Mouse (Mus musculus): ENCODE measurements around the gene Prg2. TPM values are rescaled to one million over a fixed set of nuclear protein-coding genes. Genes with fewer than 3 reads are reported as not detected.

Prg2 gene
- polyA plus RNA-seq, 1 experiment: not detected

- TF ChIP-seq POLR2A (IDR thresholded peaks at IDR 0.05; ENCODE audit: borderline replicate concordance, low read depth, low read length): no peak
- no peak for TF ChIP-seq CTCF (IDR thresholded peaks at IDR 0.05; ENCODE audit: low read depth, low read length)
- Histone ChIP-seq H3K4me1 (ENCODE audit: control insufficient read depth, insufficient read depth, low read length) (no peaks in the 10 kb centered on the region), H3K4me3 (ENCODE audit: insufficient read depth, low read length) (no peak overlapping the region), H3K27ac (ENCODE audit: insufficient read depth, low read depth, low read length) (no peak overlapping the region)
Observed at GRCm38 (mm10) chr2:84958588-84959264, 21.5 kb upstream of the Prg2 start.

DNA sequence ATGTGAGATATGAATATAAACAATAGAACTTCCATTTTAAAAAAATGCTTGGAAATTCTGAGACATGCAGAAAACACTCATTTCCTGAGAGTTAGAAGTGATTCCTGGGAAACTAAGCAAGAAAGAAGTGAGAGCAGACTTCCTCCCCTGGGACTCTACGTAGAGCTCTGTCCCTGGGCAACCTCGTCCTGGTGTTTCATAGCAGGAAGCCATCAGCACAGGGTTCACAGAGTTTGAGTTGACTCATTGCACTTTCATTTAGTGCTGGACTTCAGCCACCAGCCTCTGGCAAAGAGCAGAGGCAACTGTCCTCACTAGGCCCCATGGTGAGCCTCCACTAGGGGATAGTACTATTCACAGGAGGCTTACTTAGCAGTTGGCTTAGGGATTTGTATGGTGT is 19.0 kb upstream of the Prg2 start:
- Histone ChIP-seq H3K4me1 (ENCODE audit: control insufficient read depth, insufficient read depth, low read length) (no peaks in the 10 kb centered on the region), H3K27ac (ENCODE audit: insufficient read depth, low read depth, low read length) (no peak overlapping the region), H3K4me3 (ENCODE audit: insufficient read depth, low read length) (no peak overlapping the region)
- no peak for TF ChIP-seq CTCF (IDR thresholded peaks at IDR 0.05; ENCODE audit: low read depth, low read length)
- no peak for TF ChIP-seq POLR2A (IDR thresholded peaks at IDR 0.05; ENCODE audit: borderline replicate concordance, low read depth, low read length)

- Histone ChIP-seq H3K27ac (ENCODE audit: insufficient read depth, low read depth, low read length) (no peak overlapping the region), H3K4me3 (ENCODE audit: insufficient read depth, low read length) (no peak overlapping the region)
- TF ChIP-seq POLR2A (IDR thresholded peaks at IDR 0.05; ENCODE audit: borderline replicate concordance, low read depth, low read length) (no peak), CTCF (IDR thresholded peaks at IDR 0.05; ENCODE audit: low read depth, low read length) (no peak)
Observed at GRCm38 (mm10) chr2:84961901-84962300, 18.4 kb upstream of the Prg2 start.

DNA sequence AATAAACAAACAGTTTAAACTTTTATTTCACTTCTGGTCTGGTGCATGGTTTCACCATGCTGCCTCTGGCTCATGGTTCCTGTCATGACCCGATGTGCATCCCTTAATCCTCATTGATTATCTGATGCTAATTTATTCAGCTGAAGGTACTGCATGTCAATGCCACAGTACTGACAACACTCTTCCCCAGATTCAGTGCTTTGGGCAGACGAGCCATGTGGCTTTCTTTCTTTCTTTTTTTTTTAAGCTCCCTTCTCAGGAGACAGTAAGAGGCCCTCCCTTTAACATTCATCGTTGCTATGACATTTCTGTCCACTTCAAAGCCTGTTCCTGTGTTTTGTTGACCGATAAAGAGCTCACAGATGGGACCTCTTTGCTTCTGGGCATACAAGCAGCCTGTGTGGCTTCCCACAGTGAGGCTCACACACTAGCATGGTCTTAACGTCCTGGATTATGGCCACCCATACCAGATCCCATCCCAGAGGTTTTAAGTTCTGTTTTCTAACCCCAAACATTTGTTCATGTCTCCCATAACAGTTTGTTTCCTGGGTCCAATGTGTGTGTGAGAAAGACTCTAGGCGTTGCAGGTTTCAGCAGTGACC is 17.3 kb upstream of the Prg2 start:
- H3K4me3 ChIP-seq (ENCODE audit: insufficient read depth, low read length): no peak overlapping the region
- H3K27ac ChIP-seq (ENCODE audit: insufficient read depth, low read depth, low read length): no peak overlapping the region
- H3K4me1 ChIP-seq (ENCODE audit: control insufficient read depth, insufficient read depth, low read length): peaks cover 6% of the 10 kb centered on the region
- TF ChIP-seq POLR2A (IDR thresholded peaks at IDR 0.05; ENCODE audit: borderline replicate concordance, low read depth, low read length) (no peak), CTCF (IDR thresholded peaks at IDR 0.05; ENCODE audit: low read depth, low read length) (no peak)

More at GRCm38 (mm10) chr2:84961901-84962300, 18.4 kb upstream of the Prg2 start:
- H3K4me1 ChIP-seq (ENCODE audit: control insufficient read depth, insufficient read depth, low read length): 0 out of 2 replicates have a peak, but pooled peaks cover under 1% of the 10 kb centered on the region

DNA sequence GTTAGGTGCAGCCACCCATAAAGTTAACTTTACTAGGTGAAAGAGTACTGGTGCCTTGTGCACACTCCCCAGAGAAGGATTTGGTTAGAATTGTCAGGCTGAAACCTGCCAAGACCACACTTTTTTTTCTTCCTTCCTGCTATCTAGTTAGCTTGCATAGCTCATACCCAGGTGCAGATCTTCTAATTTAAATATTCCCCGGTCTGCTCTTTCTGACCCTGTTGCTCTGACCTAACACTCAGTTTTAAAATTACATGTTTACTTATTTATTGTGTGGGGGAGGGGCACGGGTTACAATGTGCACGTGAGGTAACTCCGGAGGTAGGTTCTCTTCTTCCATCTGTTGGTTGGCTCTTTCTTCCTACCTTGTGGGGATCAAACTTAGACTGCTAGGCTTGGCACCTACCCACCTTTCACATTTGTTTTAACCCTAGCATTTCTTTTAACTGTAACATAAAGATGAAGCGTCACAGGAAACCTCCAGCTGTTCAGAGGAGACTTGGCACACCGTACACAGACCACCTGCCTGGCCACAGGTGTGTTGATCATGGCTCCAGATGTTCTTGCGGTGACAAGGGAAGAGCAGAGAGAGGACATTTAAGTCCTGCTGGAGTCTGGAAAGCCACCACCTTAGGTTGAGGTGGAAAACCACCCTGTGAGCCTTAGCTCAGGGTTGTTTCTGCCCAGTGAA is 16.0 kb upstream of the Prg2 start:
- Histone ChIP-seq H3K27ac (ENCODE audit: insufficient read depth, low read depth, low read length) (no peak overlapping the region), H3K4me3 (ENCODE audit: insufficient read depth, low read length) (no peak overlapping the region), H3K4me1 (ENCODE audit: control insufficient read depth, insufficient read depth, low read length) (peaks cover 6% of the 10 kb centered on the region)
- no peak for TF ChIP-seq POLR2A (IDR thresholded peaks at IDR 0.05; ENCODE audit: borderline replicate concordance, low read depth, low read length)
- TF ChIP-seq CTCF (IDR thresholded peaks at IDR 0.05; ENCODE audit: low read depth, low read length): no peak

DNA sequence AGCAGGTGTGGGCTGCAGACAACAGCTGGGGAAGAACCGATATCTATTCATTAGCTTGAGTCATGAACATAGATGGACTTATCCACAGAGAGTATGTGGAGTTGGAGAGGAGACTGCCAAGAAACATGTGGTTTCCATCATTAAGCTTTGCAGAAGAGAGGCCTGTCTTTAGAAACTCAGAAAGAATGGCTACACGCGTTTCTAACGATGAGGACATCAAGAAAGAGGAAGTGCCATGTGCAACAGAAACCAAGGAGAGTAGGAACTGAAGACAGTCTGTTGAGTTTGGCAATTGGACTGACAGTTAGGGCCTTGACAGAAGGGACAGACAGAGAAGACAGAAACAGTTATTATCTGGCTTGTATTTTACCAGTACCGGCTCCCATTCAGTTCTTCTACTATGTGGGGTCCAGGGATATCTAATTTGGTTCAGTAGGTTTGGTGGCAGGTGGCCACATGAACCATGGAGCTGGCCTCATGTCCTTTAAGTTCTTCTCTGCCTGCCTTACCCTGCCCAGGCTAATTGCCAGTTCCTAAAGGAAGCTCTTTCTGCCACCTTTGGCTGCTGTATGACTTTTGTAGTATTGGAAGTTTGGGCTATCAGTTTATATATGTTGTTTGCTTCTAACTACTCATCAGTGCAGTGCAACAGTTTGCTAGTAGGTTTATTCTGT is 12.8 kb upstream of the Prg2 start:
- no peak overlapping the region for H3K4me3 ChIP-seq (ENCODE audit: insufficient read depth, low read length)
- H3K27ac ChIP-seq (ENCODE audit: insufficient read depth, low read depth, low read length): peak overlapping the region; percentile 25; the same call in 1 of the 2 replicates
- no peak for TF ChIP-seq CTCF (IDR thresholded peaks at IDR 0.05; ENCODE audit: low read depth, low read length)
- no peak for TF ChIP-seq POLR2A (IDR thresholded peaks at IDR 0.05; ENCODE audit: borderline replicate concordance, low read depth, low read length)
- H3K4me1 ChIP-seq (ENCODE audit: control insufficient read depth, insufficient read depth, low read length): peaks cover 6% of the 10 kb centered on the region

DNA sequence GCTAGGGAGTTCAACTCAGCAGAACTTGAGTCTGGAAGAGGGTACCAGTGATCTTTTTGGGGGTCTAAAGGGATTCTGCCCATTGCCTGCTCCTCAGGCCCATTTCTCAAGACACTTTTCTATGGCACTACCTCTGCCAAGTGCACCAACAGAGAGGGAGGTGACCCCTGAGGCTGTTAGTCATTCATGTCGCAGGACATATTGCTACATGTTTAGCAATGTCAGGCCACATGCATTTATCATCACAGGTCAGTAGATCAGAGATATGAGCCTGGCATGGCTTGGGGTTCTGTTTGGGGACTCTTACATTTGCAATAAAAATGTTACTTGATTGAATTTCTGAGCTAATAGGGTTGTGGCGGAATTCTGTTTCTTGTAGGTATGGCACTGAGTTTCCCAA is 4.7 kb upstream of the Prg2 start:
- H3K27ac ChIP-seq (ENCODE audit: insufficient read depth, low read depth, low read length): no peak overlapping the region
- H3K4me1 ChIP-seq (ENCODE audit: control insufficient read depth, insufficient read depth, low read length): no peaks in the 10 kb centered on the region
- no peak for TF ChIP-seq POLR2A (IDR thresholded peaks at IDR 0.05; ENCODE audit: borderline replicate concordance, low read depth, low read length)
- no peak for TF ChIP-seq CTCF (IDR thresholded peaks at IDR 0.05; ENCODE audit: low read depth, low read length)
- H3K4me3 ChIP-seq (ENCODE audit: insufficient read depth, low read length): no peak overlapping the region

GRCm38 (mm10) chr2:84987930-84988329 is 7.7 kb downstream of the Prg2 start, which contains the start of gene Prg3:
Prg3 (plus strand) TSS chr2:84988215.
- no peak for TF ChIP-seq POLR2A (IDR thresholded peaks at IDR 0.05; ENCODE audit: borderline replicate concordance, low read depth, low read length)
- no peak for TF ChIP-seq CTCF (IDR thresholded peaks at IDR 0.05; ENCODE audit: low read depth, low read length)
- Histone ChIP-seq H3K4me1 (ENCODE audit: control insufficient read depth, insufficient read depth, low read length) (no peaks in the 10 kb centered on the region), H3K4me3 (ENCODE audit: insufficient read depth, low read length) (no peak within 1 kb of the TSS), H3K27ac (ENCODE audit: insufficient read depth, low read depth, low read length) (no peak within 1 kb of the TSS)

- TF ChIP-seq POLR2A (IDR thresholded peaks at IDR 0.05; ENCODE audit: borderline replicate concordance, low read depth, low read length) (no peak), CTCF (IDR thresholded peaks at IDR 0.05; ENCODE audit: low read depth, low read length) (no peak)
- Histone ChIP-seq H3K4me3 (ENCODE audit: insufficient read depth, low read length) (no peak overlapping the region), H3K27ac (ENCODE audit: insufficient read depth, low read depth, low read length) (no peak overlapping the region), H3K4me1 (ENCODE audit: control insufficient read depth, insufficient read depth, low read length) (peaks cover 11% of the 10 kb centered on the region)
Observed at GRCm38 (mm10) chr2:84996376-84996775, 16.1 kb downstream of the Prg2 start.

All from bone marrow macrophage, adult 2 months (primary cell).